Mouse (Mus musculus) adrenal gland, adult 2 months (tissue): Measurements from ENCODE around the gene Tgfb1. TPM values are rescaled to one million over a fixed set of nuclear protein-coding genes. Genes with fewer than 3 reads are reported as not detected.

ENCODE experiments used
- DNase-seq: peaks from one replicate; pipeline ENCODE4 v3.0.0; 2021
- polyA plus RNA-seq: library from polyadenylated mRNA; depleted of rRNA; stranded (reverse); fragments of >200 nt; gene quantifications from 2 replicates; pipeline ENCODE4 v1.2.3, GENCODE M21; 2012
- total RNA-seq, 2 experiments: library from RNA; stranded (reverse); gene quantifications; 2 replicates each; pipeline ENCODE4 v1.2.3; 2021

Tgfb1 gene
- total and polyA plus RNA-seq, 3 experiments = 30.2 to 50.8 (median 36.6) TPM

DNA sequence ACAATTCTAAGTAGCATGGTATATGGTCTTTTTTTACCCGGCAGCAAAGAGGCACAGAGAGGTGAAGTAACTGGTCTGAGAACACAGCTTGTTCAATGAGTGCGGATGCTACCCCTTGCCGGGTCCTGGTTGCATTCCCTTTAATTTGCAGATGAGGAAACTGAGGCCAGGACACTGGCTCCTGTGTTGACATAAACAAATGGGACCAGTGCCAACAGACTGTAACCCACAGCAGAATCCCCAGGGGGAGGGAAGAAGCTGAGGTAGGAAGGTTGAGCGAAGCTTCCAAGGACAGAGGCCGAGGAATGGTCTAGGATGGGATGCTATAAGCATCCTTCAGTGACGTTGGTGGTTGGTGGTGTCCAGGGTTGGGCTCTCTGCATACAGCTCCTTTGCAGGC lies 11.4 kb upstream of the Tgfb1 start:
- no peak for DNase-seq

GRCm38 (mm10) chr7:25676085-25676781 lies 10.6 kb upstream of the Tgfb1 start:
- DNase-seq = peak; percentile 82

GRCm38 (mm10) chr7:25677013-25677412 lies 9.8 kb upstream of the Tgfb1 start:
- DNase-seq = no peak

- DNase-seq = peak; percentile 24
These were observed 6.8 kb upstream of the Tgfb1 start for GRCm38 (mm10) chr7:25679971-25680370.

- peak; percentile 96 for DNase-seq
These were observed 6.1 kb upstream of the Tgfb1 start, which contains the start of gene B9d2 for GRCm38 (mm10) chr7:25680514-25681258. B9d2 (plus strand) TSS chr7:25680780.

DNA sequence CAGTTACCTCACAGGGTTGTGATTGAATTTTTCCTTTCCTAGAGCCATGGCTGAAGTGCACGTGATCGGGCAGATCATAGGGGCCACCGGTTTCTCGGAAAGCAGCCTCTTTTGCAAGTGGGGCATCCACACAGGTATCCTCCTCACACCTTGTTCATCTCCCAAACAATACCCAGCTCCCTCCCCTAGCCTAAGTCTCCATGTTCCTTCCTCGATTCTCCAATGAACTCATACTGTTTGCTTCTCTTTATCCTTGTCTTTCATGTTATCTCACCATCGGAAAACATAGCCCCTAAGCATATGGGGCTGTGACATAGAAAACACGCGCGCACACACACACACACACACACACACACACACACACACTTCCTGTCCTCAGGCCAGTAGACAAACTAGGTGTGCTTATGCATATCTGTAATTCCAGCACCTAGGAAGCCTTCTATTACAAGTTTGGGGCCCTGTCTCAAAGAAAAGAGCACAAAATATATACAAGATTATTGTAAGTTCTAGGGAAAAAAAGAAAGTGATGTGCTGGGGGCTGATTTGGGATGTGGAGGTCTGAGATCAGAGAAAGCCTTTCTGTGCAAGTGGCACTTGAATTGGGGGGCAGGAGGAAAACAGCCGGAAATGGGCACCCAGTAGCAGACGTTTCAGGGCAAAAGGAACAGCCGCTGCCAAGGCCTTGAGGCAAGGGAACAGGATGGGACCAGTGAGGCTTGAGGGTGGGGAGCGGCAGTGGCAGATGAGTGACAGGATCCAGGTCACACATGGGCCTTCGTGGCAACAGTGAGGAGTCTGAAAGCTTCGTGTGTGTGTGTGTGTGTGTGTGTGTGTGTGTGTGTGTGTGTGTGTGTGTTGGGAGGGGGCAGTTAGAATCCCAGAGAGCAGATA lies 5.2 kb upstream of the Tgfb1 start:
- DNase-seq = no peak

DNA sequence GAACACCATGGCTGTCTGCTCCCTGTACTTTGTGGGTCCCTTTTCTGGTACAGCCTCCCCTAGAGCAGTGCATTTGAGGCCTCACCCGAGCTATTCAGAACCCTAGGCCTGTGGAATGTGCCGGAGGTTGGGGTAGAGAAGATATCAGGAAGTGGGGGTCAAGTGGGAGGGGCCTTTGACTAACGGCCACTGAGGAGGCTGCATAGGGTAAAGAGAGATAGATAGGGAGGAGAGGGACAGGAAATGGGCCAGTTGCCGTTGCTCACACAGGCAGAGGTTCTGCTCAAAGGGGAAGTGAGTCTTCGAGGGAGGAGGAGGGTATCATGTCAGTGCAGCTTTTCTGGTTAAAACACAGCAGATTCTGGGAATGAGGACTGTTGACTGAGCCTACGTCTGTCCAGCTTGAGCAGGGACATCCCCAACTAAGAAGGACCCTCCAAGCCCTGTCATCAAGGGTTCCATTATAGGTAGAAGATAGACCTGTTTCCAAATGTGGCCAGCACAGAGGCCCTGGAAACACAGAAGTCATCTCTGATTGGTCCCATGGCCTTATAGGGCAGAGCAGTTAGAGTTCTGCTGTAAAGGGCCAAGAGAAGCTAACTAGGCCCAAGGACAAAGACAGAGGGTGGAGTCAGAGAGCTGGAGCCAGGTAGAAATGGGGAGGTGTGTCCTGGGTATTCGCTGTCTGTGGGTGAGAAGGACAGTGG lies 3.2 kb upstream of the Tgfb1 start:
- DNase-seq = no peak

DNA sequence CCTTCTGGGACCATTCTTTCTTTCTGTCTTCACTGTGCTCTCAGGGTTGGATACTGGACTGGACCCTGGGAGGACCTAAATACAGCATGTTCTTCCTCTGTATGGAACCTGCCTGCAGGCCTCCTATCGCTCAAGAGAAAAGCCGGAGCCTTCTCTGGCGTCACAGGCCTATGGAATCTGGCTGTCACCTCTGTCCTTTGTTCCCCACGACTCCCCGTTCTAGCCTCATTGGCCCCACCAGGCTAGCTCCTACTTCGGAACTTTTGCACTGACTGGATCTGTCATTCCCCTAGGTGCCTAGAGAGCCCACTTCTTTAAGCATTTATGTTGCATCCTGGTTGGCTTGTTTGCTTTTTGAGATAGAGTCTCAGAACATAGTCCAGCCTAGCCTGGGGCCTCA lies 2.1 kb upstream of the Tgfb1 start:
- no peak for DNase-seq

GRCm38 (mm10) chr7:25685926-25686470 lies 804 bp upstream of the Tgfb1 start:
- no peak for DNase-seq

- DNase-seq = peak; percentile 73
These were observed 1.1 kb downstream of the Tgfb1 start for GRCm38 (mm10) chr7:25687811-25688401.

- DNase-seq = peak; percentile 90
These were observed 2.2 kb downstream of the Tgfb1 start for GRCm38 (mm10) chr7:25688810-25689586.

- no peak for DNase-seq
These were observed 2.8 kb downstream of the Tgfb1 start for GRCm38 (mm10) chr7:25689603-25690021.

DNA sequence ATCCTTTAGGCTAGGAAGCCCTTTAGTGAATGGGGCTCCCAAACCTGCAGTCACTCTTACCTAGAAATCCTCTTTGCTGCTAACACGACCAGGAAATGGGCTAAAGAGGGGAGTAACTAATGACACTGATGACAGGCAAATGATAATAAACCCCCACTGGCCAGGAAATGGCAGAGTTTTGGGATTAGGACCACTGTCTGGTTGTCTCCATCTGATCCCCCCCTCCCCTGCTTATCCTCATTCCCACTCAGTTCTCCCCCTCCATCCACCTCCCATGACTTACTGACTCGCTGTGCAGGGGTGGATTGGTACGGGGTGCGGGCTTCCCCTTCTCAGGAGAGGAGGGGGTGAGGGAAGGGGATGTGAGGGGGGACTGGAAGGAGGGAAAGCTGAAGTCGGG lies 3.2 kb downstream of the Tgfb1 start:
- no peak for DNase-seq

DNA sequence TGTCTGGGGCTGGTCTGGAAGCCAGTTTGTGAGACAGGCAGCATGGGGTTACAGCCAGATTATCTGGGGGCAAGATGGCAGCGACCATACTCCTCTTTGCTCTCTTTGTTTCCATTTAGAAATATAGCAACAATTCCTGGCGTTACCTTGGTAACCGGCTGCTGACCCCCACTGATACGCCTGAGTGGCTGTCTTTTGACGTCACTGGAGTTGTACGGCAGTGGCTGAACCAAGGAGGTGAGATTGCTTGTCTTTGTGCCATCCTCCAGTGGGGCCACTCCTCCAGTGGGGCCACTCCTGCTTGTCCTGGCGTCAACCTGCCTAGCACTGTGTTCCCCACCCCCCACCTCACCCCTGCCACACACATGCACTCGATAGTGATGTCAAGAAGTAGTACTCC lies 7.3 kb downstream of the Tgfb1 start:
- DNase-seq = no peak

GRCm38 (mm10) chr7:25699851-25700250 lies 13.0 kb downstream of the Tgfb1 start:
- DNase-seq = no peak

DNA sequence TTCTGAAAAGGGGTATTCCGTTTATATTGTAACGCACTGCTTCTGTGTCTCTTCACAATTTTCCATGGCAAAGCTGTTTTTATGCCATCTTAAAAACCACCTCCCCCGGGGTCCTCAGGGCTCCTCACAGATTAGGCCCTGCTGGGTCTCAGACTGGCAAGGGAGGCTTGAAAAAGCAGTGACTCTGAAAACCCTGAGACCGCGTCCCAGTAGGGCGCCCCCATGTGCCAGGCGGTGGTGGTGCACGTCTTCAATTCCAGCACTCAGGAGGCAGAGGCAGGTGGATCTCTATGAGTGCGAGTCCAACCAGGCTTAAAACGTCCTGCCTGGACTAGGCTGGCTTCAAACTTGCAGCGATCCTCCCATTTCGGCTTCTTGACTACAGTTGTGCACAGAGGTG lies 13.9 kb downstream of the Tgfb1 start:
- DNase-seq = no peak

DNA sequence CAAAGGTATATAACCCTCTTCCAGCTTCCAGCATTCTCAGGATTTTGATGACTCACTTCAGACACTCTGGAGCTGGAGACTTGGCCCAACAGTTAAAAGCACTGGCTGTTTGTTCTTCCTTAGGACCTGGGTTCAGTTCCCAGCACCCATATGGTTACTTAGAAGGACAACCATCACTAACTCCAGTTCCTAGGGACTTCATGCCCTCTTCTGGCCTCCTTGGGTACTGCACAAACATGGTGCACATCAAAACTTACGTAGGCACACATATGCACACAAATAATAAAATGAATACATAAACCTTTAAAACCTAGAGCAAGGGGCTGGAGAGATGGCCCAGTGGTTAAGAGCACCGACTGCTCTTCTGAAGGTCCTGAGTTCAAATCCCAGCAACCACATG lies 15.5 kb downstream of the Tgfb1 start:
- no peak for DNase-seq

DNA sequence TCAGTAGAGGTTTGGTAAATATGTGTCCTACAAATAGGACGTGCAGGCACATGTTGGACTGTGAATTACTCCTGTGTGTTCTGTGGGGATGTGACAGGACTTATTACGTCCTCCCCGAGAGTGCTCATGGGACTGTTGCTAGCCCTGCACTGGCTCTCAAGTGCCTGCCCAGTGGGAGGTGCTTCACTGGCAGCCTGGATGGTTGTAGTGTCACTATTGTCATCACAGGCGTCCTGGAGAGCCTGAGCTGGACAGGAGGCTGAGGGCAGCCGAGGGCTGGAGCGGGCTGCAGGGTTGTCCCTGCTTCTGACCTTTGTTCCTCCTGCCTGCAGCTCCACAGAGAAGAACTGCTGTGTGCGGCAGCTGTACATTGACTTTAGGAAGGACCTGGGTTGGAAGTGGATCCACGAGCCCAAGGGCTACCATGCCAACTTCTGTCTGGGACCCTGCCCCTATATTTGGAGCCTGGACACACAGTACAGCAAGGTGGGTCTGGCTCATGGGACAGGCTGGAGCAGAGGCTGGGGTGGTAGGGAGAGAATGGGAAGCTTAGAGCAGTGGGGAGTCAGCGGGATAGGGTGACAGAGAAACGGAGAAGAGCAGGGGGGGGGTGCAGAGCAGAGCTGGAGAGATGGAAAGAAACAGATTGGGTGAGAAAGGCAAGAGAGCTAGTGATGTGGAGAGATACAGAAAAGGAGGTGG lies 17.1 kb downstream of the Tgfb1 start:
- DNase-seq = peak; percentile 54

- DNase-seq = peak; percentile 36
These were observed 18.0 kb downstream of the Tgfb1 start for GRCm38 (mm10) chr7:25704716-25705364.
